Mouse (Mus musculus) left cerebral cortex, adult 11 months (tissue): ENCODE data around the gene Sik1.

Source experiments
- DNase-seq: peaks from one replicate; pipeline ENCODE4 v3.0.0; 2022; ENCODE audit warnings: low spot score

Sik1 gene

DNA sequence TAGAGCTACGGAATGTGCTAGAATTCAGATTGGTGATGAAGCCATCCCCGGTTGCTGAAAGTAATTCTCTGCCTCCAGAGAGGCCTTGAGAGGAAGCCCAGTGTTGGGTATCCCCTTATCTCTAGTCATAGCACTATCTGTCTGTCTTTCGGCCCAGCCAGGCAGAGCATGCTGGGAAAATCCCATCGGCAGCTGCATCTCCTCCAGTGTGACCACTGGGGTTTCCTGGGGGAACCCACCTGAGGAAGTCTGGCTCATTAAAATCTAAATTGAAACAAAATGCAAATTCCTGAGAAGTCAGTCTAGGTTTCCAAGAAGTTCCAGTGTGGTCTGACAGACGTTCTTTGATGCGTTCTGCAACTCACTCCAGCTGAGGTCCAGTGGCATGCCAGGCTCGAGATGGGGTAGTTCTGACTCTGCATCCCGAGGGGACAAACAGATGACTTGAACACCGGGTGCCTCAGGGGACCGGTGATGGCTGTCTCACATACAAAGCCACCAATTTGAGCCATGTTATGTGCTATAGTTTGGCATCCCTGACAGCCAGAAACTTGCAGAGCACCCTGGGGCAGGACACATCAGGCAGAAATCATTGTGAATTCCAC, 19.8 kb upstream of the Sik1 start:
- no peak for DNase-seq

DNA sequence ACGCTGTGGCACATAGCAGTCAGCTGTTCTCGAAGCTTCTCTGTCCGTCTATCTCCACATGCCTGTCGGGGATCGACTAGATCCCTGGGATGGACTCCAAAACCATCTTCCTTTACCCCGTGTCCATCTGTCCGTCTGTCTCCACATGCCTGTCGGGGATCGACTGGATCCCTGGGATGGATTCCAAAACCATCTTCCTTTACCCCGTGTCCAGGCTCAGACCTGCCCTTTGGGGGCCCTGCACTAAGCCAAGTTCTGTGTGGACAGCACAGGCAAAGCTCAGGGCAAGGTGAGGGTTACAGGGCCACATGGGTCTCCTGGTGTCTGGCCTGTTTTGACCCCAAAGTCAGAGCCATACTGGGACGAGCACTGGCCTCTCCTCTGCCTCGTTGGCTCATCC, 19.1 kb upstream of the Sik1 start:
- no peak for DNase-seq

DNA sequence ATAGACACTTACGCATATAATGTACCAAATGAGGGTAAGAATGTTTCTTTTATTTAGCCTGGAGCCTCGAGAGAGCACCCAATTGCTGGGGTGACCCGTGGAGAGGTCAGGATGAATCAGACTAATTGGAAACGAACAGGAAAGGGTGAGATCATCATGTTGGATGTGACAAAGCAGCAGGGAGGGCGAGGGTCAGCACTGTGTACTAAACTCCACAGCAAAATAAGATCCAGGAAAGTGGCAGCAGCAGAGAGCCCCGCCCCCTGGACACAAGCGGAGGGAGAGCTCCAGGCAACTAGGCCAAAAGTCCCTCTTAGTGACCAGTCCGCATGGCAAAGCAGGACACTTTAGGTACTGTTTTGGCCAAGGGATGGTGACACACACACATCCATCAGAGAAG, 18.4 kb upstream of the Sik1 start:
- no peak for DNase-seq

- DNase-seq = no peak
Observed at GRCm38 (mm10) chr17:31873185-31873870, 17.7 kb upstream of the Sik1 start.

DNA sequence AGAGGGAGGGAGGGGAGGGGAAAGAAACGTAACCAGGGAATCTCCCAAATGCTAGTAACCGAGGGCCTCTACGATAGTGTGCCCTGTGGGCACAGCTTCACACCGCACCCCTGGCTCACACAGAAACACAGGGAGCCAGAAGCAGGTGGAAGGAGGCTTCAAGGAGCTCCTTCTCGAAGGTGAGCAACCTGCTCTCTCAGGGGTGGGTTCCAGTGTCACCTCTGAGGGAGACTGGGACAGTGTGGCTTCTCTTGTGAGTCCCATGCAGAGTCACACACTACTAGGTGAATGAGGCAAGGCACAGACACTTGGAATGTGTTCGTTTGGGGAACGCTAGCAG, 17.2 kb upstream of the Sik1 start:
- no peak for DNase-seq

DNA sequence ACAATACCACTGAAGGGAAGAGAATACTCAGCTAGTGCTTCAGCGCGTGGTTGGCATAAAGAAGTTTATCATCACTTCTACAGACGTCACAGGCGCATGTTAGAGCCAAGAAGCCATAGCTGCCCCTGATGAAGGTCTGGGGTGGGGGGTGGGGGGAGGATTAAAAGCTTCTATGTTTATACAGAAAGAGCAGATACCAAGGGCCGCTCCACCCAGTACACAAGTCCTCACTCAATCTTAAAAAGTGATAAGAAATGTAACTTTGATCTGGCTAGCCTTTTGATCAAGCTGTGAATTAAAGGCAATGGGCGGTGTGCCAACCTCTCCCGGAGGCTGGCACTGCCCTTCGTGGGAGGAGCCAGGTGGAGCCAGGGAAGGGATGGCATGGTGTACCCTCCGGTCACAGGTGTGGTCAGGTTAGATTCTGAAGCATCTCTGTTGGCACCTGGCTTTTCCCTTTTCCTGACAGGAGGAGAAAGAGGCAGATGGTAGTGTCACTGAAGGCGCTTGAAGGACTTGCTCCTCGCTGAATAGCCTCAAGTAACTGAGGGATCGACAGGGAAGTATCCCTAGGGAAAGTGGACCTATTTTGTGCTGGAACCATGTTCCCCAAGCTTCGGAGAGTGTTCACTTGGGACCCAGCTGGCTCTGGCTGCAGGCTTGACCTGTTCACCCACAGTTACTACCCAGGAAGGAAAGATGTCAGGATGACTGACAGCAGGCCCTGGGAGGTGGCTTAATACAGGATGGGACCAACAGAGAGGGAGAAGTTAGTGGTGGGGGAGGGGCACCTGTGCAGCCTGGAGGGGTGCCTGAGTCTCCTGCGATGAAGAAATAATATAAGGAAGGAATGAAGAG, 16.6 kb upstream of the Sik1 start:
- DNase-seq = no peak

DNA sequence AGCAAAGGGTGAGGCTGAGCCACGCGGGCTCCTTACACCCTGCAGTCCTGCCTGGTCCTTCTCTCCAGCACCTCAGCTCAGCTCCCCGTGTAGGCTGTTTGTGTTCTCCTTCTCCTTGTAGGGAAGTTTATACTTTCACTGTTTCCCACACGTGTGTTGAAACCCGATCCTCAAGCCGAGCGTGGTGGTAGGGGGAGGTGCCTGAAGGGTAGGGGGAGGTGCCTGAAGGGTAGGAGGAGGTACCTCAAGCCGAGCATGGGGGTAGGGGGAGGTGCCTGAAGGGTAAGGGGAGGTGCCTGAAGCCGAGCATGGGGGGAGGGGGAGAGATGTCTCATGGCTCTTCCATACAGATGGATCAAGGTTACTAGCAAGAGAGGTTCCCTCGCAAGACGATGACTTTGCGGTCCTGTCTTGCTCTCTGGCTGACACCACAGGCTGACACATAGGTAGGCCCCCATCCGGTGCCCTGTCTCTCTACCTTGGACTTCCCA, 15.4 kb upstream of the Sik1 start:
- no peak for DNase-seq

DNA sequence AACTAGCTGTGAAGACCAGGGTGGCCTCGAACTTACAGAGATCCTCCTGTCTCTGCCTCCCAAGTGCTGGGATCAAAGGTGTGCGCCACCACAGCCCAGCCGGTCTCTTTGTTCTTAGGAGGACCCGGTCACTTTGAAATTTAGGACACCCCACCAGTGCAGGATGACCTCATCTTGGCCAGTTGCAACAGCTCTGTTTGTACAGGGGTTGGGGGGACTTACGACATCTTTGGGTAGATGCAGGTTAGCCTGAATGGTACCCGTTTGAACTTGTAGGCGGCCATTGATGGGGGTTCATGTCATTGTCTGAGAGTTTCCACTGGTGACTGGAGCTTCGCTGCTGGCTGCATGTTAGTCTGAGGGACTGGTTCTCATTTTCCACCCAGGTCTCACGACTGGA, 14.8 kb upstream of the Sik1 start:
- DNase-seq = no peak

DNA sequence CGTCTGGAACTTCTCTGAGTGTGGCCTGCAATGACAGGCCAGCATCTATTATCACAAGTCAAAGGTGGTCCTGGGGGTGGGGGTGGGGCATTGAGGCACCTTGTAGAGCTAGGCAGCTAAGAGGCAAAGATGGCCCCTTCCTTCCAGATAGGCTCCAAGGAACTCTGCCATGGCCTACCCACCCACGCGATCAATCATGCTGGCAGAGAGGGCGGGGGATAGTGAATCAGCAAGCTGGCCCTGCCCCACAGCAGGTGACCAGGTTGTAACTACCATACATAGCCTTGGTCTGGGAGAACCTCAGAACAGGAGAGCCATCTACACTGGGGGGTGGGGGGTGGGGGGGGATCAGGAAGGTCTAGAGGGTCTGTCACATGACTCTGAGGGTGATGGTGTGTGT, 12.5 kb upstream of the Sik1 start:
- DNase-seq = no peak

DNA sequence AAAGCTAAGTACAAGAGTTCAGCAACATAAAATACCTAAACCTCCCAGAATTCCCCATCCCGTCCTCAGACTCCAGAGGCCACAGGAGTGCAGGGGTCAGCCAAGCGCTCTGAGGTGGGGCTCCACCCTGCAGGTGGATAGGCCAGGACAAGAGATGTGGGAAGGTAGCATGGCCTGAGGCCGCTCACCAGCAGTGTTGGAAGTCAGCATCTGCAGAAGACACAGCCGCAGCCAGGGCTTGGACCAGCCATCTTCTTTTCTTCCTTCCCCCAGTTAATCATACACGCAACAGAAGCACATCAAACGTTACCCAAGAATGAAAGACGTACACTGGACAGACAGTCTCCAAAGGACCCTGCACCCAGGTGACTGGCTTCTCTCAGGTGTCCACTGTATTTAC, 11.5 kb upstream of the Sik1 start:
- no peak for DNase-seq

- DNase-seq = no peak
Observed at GRCm38 (mm10) chr17:31865636-31866035, 10.0 kb upstream of the Sik1 start.

- no peak for DNase-seq
Observed at GRCm38 (mm10) chr17:31864666-31865450, 9.3 kb upstream of the Sik1 start.

DNA sequence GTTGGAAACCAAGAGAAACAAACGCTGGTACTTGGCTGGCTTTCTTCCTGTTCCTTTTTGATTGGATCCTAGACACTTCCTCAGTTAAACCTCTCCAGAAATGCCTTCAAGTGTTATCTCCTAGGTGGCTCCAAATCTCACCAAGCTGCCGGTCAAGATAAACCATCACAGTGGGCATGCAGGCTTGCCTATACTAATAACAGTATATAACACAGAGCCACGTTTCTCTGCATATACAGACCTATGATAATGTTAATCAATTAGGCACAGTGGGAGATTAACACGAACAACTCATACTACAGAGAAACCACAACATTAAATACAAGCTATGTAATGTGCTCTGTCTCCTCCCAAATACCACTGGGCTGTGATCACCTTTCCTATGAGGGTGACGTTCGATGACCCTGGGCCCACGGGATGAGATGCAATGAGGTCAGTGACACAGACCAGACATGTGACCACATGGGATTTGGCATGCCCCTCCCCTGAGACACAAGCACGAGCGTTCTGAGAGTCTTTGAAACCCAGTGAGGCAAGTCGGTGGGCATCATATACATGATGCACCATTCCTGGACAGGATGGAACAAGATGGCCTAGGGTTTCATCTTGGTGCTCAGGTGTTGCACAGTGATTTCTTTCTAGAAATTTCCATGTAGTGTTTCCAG, 7.7 kb upstream of the Sik1 start:
- DNase-seq = no peak

DNA sequence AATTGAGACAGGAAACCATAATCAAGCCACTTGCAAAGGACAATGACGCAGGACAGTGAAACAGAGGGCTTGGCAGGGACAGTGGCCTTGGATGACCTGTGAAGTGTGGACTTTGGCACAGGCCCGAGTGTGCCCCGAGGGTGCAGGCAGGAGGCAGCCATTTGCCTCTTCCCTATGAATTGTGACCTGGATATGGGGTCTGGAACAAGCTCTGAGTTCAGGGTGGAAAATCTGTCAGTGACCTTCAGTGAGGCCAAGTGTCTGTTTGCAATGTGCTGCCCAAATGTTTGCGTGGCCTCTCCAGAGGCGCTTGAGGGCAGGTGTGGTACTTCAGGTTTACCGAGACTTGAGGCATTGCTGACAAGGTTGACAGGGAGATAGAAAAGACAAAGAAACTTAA, 6.5 kb upstream of the Sik1 start:
- DNase-seq = no peak

DNA sequence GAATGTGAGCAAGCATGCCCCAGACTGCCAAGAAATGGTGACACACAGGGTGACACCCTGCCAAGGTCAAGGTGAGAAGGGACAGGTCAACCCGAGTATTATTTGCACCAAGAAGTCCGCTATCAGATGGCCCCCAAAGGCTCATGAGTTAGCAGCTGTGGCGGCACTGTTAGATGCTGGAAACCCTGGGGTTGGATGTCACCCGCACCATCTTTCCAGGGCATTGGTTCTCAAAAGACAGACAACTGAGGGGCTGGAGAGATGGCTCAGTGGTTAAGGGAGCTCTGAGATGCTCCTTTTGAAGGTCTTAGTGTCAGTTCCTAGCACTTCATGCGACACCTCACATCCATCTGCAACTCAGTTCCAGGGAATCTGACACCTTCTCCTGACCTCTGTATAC, 6.1 kb upstream of the Sik1 start:
- DNase-seq = no peak

DNA sequence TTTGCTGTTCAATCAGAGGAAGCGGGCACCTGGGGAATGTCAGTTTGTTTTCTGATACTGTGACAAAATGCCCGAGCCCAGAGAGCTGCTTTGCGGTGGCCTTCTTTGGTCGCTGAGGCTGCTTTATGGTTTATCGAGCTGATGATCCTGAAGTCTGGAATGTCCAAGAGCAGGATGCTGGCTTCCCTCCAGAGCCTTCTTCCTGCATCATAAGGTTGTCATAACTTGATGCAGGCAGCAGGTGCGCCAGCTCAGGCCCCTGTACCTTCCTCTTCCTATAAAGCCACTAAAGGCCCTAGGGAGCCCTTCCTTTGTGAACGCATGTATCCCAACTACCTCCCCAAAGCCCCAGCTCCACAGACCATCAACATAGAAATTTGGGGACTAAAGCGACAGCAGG, 5.3 kb upstream of the Sik1 start:
- no peak for DNase-seq

DNA sequence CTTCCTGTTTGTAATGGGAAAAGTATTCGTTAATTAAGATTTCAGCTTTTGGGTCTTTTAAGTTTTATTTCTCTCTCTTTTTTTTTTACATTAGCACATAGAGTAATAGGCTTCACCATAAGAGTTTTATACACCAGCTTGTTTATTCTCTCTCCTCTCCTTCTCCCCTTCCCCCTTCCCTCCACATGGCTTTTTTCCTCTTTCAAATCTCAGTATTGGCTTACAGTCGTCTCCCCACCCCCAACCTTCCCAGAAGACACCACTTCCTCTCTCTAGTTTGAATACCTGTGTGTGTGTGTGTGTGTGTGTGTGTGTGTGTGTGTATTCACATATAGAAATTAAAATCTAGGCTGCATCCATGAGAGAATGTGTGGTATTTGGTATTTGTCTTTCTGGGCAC, 3.8 kb upstream of the Sik1 start:
- no peak for DNase-seq

DNA sequence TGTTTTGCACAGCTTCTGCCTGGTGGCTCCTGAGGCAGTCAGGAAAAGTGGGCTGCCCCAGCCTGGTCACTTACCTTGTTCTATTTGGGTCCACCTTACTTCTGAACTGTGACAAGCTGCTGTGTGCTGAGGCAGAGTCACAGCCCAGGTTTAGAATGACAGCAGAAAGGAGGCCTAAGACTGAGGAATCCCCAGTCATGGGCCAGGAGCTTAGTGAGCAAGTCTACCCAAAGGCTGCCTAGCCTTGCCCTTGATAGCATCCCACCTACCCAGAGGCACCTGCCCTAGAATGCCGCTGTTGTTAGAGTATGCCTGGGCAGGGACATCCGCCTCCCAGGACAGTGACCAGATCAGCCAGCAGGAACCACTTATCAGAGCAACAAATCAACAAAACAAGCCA, 3.2 kb upstream of the Sik1 start:
- DNase-seq = no peak

- DNase-seq = no peak
Observed at GRCm38 (mm10) chr17:31857903-31858426, 2.4 kb upstream of the Sik1 start.

- DNase-seq = no peak
Observed at GRCm38 (mm10) chr17:31857251-31857650, 1.6 kb upstream of the Sik1 start.

GRCm38 (mm10) chr17:31856519-31857160, 1.0 kb upstream of the Sik1 start:
- no peak for DNase-seq
